In genomic region chr13:44636008-44636335, GRCm38 (mm10) we compare ENCODE assay signal across 19 mouse cellular contexts.
A peak's percentile ranks its signal among the peaks of the same experiment; 100 is the strongest.
DNase-seq lines count a peak whose midpoint lies in the region; ATAC-seq and TF ChIP-seq lines count a peak whose summit lies in the region.
"Had no signal": no experiment of that assay in that cellular context is flagged by ENCODE, and none has a peak within 500 bp of the region (broad histone marks: within the 10 kb centered on the region; RNA-seq: fewer than 3 reads in every experiment).

No protein-coding gene starts in this region.

- TF ChIP-seq EP300 in ES-Bruce4 (IDR thresholded peaks at IDR 0.05; ENCODE audit: insufficient read depth, low read depth, low read length): no peak

- no peak overlapping the region for H3K27ac ChIP-seq in heart, embryonic 11.5 days (ENCODE audit: low read depth, low read length)
- H3K27ac ChIP-seq in lung, embryonic 15.5 days: peak overlapping the region; percentile 60; the same call in 1 of the 2 replicates
- peak overlapping the region; percentile 81 for H3K27ac ChIP-seq in ES-Bruce4 (ENCODE audit: insufficient read depth, low read length)
- no peak overlapping the region for H3K27ac ChIP-seq in liver, embryonic 12.5 days
- H3K27ac ChIP-seq: embryonic facial prominence, embryonic 12.5 days; gastrocnemius, adult 2 months; hindbrain, embryonic 12.5 days; midbrain, embryonic 12.5 days had no signal

- no peaks in the 10 kb centered on the region for H3K36me3 ChIP-seq in heart, embryonic 11.5 days (ENCODE audit: control insufficient read depth, insufficient read depth, low read length)
- no peaks in the 10 kb centered on the region for H3K36me3 ChIP-seq in lung, embryonic 15.5 days
- no peaks in the 10 kb centered on the region for H3K36me3 ChIP-seq in ES-Bruce4 (ENCODE audit: control insufficient read depth, insufficient read depth, low read length, poor library complexity, severe bottlenecking)
- no peaks in the 10 kb centered on the region for H3K36me3 ChIP-seq in liver, embryonic 12.5 days
- H3K36me3 ChIP-seq: embryonic facial prominence, embryonic 12.5 days; hindbrain, embryonic 12.5 days; midbrain, embryonic 12.5 days had no signal

- DNase-seq in heart, adult 11 months: no peak
- DNase-seq in lung, adult 2 months: no peak
- DNase-seq in testis, postnatal 14 days (ENCODE audit: low spot score): no peak
- DNase-seq: adrenal gland, postnatal 14 days; cerebellum, adult 18-20 months; cerebellum, postnatal 36 days; gastrocnemius, adult 2 months; layer of hippocampus, adult 9-11 months; right cerebral cortex, adult 18-20 months; thymus, postnatal 14 days had no signal

- H3K9ac ChIP-seq in heart, embryonic 11.5 days (ENCODE audit: low read depth, low read length): no peak overlapping the region
- H3K9ac ChIP-seq in lung, embryonic 15.5 days: no peak overlapping the region
- peak overlapping the region; percentile 60 for H3K9ac ChIP-seq in ES-Bruce4 (ENCODE audit: low read depth, poor library complexity, severe bottlenecking)
- no peak overlapping the region for H3K9ac ChIP-seq in liver, embryonic 12.5 days
- H3K9ac ChIP-seq: embryonic facial prominence, embryonic 12.5 days; midbrain, embryonic 12.5 days had no signal

- H3K4me3 ChIP-seq in heart, embryonic 11.5 days (ENCODE audit: low read depth, low read length): no peak overlapping the region
- no peak overlapping the region for H3K4me3 ChIP-seq in lung, embryonic 15.5 days
- no peak overlapping the region for H3K4me3 ChIP-seq in lung, adult 2 months (replicated peaks; ENCODE audit: extremely low read depth, low read depth, low read length)
- no peak overlapping the region; the same call in 1 of the 2 replicates for H3K4me3 ChIP-seq in ES-Bruce4 (ENCODE audit: low read depth, low read length)
- no peak overlapping the region for H3K4me3 ChIP-seq in liver, embryonic 12.5 days
- H3K4me3 ChIP-seq: embryonic facial prominence, embryonic 12.5 days; gastrocnemius, adult 2 months; midbrain, embryonic 12.5 days had no signal

- 0 out of 2 replicates have a peak overlapping the region, but pooled peaks have one; percentile 58 for H3K4me2 ChIP-seq in heart, embryonic 11.5 days
- H3K4me2 ChIP-seq in lung, embryonic 15.5 days: no peak overlapping the region
- H3K4me2 ChIP-seq in liver, embryonic 12.5 days: 0 out of 2 replicates have a peak overlapping the region, but pooled peaks have one; percentile 54

- TF ChIP-seq POLR2A in lung, adult 2 months (IDR thresholded peaks at IDR 0.05; ENCODE audit: borderline replicate concordance, extremely low read depth, low read depth, low read length): no peak
- TF ChIP-seq POLR2A in ES-Bruce4 (IDR thresholded peaks at IDR 0.05; ENCODE audit: insufficient read depth, low read length): no peak

- H3K4me1 ChIP-seq in heart, embryonic 11.5 days (ENCODE audit: control insufficient read depth, insufficient read depth, low read length): peaks cover 12% of the 10 kb centered on the region; the same call in 1 of the 2 replicates
- peaks cover 21% of the 10 kb centered on the region for H3K4me1 ChIP-seq in lung, embryonic 15.5 days
- no peaks in the 10 kb centered on the region for H3K4me1 ChIP-seq in lung, adult 2 months (ENCODE audit: control insufficient read depth, insufficient read depth, low read length)
- H3K4me1 ChIP-seq in ES-Bruce4 (ENCODE audit: control insufficient read depth, insufficient read depth, low read length): peaks cover 3% of the 10 kb centered on the region
- peaks cover 26% of the 10 kb centered on the region for H3K4me1 ChIP-seq in liver, embryonic 12.5 days

- TF ChIP-seq CTCF in lung, adult 2 months (IDR thresholded peaks at IDR 0.05; ENCODE audit: insufficient read depth, low read length): no peak
- TF ChIP-seq CTCF in ES-Bruce4 (IDR thresholded peaks at IDR 0.05; ENCODE audit: low read depth, low read length): no peak

- 29% methylated on average over 2 of the region's 2 CpGs for WGBS in heart, embryonic 11.5 days (ENCODE audit: insufficient replicate concordance)
- WGBS in lung, embryonic 15.5 days: 12% methylated on average over 2 of the region's 2 CpGs
- 73% methylated on average over 2 of the region's 2 CpGs for WGBS in lung, adult 2 months
- 39% methylated on average over 2 of the region's 2 CpGs for WGBS in liver, embryonic 12.5 days (ENCODE audit: insufficient replicate concordance)

- ATAC-seq in heart, embryonic 11.5 days (replicated peaks; ENCODE audit: insufficient number of reproducible peaks, low FRiP score, low TSS enrichment): no peak
- ATAC-seq in lung, embryonic 15.5 days (ENCODE audit: borderline replicate concordance, extremely low read depth, low FRiP score, low TSS enrichment): peak; percentile 79; the same call in 1 of the 2 replicates
- ATAC-seq in liver, embryonic 12.5 days: no peak
- ATAC-seq: activated CD4-positive, CD25-positive, alpha-beta regulatory T cell, adult 4 months; Patski had no signal

- H3K27me3 ChIP-seq in heart, embryonic 11.5 days (ENCODE audit: control insufficient read depth, insufficient read depth, low read length): no peaks in the 10 kb centered on the region
- H3K27me3 ChIP-seq in lung, embryonic 15.5 days: no peaks in the 10 kb centered on the region
- no peaks in the 10 kb centered on the region for H3K27me3 ChIP-seq in ES-Bruce4 (ENCODE audit: control insufficient read depth, insufficient read depth, low read length, poor library complexity, severe bottlenecking)
- peaks cover 3% of the 10 kb centered on the region; the same call in 1 of the 2 replicates for H3K27me3 ChIP-seq in liver, embryonic 12.5 days (replicated peaks)
- H3K27me3 ChIP-seq: embryonic facial prominence, embryonic 12.5 days; hindbrain, embryonic 12.5 days; Patski had no signal

- H3K9me3 ChIP-seq in heart, embryonic 11.5 days (replicated peaks; ENCODE audit: control insufficient read depth, low read length): no peaks in the 10 kb centered on the region
- no peaks in the 10 kb centered on the region for H3K9me3 ChIP-seq in lung, embryonic 15.5 days
- H3K9me3 ChIP-seq in ES-Bruce4 (replicated peaks; ENCODE audit: control insufficient read depth, insufficient read depth, low read length, poor library complexity, severe bottlenecking): peaks cover 7% of the 10 kb centered on the region
- no peaks in the 10 kb centered on the region for H3K9me3 ChIP-seq in liver, embryonic 12.5 days (replicated peaks)
- H3K9me3 ChIP-seq: embryonic facial prominence, embryonic 12.5 days; hindbrain, embryonic 12.5 days; midbrain, embryonic 12.5 days had no signal

Comparison
In these comparisons a context has a peak if more than half of its experiments do, and no peak if none do; other contexts are left out.
1. H3K27ac ChIP-seq: peak in lung, embryonic 15.5 days (single experiment) and ES-Bruce4 (single experiment); none in heart, embryonic 11.5 days (single experiment) and liver, embryonic 12.5 days (single experiment).